Mouse (Mus musculus): Measurements from ENCODE around the gene Trappc10.

DNA sequence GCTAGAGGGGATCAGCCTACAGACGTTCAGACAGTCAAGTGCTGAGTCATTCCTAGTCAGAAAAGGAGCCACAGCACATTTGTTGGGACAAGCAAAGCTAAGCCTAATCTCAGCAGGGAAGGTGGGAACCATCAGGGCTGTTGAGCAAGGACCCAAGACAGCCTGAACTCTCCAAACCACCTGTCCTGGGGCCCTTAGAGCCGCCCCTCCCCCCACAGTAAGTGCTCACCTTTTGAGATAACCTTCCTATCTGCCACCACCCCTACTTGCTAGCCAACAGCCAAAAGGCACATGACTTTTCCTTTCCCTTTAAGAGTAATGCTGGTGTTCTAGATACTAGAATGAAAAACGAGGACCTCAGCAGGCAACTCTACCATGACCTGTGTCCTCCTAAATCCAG is 60.9 kb downstream of the Trappc10 start:
- TF ChIP-seq POLR2A (IDR thresholded peaks at IDR 0.05; ENCODE audit: control insufficient read depth, extremely low read depth, insufficient read depth, low read length, poor library complexity) (no peak), CTCF (IDR thresholded peaks at IDR 0.05; ENCODE audit: borderline replicate concordance, control insufficient read depth, extremely low read depth, insufficient read depth, low read length, poor library complexity) (no peak)

Measured in thymus, adult 2 months (tissue).